Mouse (Mus musculus) hindlimb bud, embryonic 11.5 days (tissue): Measurements from ENCODE around the gene Pde1a.
"Not testable (repeated sequence)": the region's sequence is repeated elsewhere in the genome, so short reads cannot be mapped to it uniquely, and the experiment has no call there.

Experiments used
- DNase-seq: peaks from one replicate; pipeline ENCODE4 v3.0.0-alpha.2; 2012; ENCODE audit warnings: low read depth, low spot score; ENCODE audit errors: extremely low spot score

Gene Pde1a

DNA sequence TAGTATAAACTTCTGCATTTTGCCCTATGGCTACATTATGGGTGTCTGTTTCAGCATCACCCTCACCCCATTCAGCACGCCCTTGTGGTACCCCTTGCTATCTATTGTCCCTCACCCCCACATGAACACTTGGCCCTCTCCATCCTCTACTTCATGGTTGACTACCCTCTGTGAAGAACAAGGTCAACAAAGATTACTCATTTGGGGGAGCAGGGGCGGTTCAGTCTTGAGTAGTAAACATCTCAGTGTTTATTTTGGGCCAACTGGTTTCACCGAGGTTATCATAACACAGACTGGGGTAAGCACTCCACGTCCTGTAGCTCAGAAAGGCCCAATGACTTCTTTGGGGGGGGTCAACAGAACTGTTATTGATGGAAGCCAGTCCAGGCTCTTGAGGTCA is 164.3 kb downstream of the Pde1a start:
- DNase-seq, result no peak

- DNase-seq, result no peak
Observed at GRCm38 (mm10) chr2:79961421-79961820, 167.8 kb downstream of the Pde1a start.

DNA sequence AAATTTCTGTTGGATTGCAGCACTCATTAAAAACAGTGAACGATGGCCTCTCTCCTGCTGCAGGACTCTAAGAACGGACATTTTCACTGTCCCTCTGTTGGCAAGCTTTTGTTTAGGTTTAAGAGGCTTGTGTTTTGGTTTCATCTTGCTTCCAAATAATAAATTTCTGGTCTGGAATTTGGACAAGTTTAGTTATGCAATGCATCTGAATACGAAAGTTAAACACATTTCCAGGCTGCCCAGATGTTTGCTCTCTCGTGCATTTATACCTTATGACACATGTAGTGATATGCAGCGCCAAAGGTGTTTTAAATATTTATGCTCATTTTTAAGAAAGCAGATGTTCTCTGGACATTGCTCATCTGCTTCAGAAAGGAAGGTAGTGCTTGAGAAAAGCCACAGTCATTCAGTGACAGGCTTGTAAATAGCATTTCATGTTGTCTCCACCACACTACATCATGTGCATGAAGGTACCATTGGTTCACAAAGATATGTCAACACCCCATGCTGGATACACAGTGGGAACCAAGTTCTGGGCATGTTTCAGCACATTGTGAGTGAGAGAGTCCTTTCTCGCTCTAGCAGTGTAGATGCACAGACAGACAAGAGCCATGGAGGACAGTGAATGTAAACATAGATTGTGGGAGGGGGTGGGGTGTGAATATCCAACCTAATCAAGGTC is 171.5 kb downstream of the Pde1a start:
- DNase-seq, result no peak

DNA sequence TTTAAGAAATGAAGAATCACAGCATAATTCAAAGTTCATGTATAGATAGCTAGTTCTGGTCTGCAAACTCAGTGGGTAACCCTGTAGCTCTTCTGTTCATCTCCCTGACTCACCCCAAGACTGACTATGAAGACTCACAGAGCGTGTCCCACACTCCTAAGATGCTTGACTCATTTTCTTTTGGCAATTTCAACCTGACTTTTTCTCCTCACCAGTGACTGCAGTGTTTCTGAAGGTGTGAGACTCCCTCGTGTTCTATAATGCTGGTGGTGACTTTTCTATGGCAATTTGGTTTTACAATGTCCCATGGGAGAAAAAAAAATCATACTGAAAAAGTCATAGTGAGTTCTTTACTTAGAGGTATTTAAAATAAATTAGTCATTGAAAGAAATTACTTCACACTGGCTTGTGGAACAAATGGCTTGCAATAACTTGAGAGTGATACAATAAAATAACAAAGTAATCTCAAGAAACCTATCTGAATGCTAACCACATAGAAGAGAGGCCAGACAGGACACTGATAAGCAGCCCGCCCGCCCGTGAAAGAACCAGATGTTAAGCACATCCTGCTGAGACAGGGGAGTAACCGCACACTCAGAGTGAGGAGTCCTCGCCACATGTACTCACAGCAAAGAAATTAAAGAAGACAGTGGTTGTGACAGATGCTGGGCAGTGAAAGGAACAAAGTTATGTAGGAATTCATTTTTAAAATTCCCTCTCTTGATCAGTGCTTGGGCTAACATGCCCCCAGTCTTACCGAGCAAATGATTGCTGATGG is 183.2 kb downstream of the Pde1a start:
- DNase-seq, result no peak

GRCm38 (mm10) chr2:79934660-79935059 is 194.6 kb downstream of the Pde1a start:
- no peak for DNase-seq

GRCm38 (mm10) chr2:79922356-79922755 is 206.9 kb downstream of the Pde1a start:
- DNase-seq, result no peak

DNA sequence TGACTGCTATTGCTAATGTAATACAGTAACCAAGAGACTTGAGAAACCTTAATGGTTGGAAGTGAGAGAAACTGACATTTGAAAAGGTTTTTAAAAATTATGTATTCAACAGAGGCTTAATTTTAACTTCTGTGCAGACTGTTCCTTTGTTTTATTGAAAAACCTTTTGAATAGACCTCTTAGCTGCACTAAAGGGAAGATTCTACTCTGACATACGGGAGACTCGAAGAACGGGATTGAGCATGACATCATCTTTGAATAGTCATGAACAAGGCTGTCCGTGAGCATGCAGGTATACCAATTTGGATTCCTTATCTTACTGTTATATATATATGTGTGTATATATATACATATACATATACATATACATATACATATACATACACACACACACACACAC is 207.9 kb downstream of the Pde1a start:
- no peak for DNase-seq

GRCm38 (mm10) chr2:79920438-79920837 is 208.8 kb downstream of the Pde1a start:
- DNase-seq, result peak; percentile 12

GRCm38 (mm10) chr2:79901841-79902510 is 227.3 kb downstream of the Pde1a start:
- DNase-seq, result no peak

- no peak for DNase-seq
Observed at GRCm38 (mm10) chr2:79898522-79898921, 230.7 kb downstream of the Pde1a start.

DNA sequence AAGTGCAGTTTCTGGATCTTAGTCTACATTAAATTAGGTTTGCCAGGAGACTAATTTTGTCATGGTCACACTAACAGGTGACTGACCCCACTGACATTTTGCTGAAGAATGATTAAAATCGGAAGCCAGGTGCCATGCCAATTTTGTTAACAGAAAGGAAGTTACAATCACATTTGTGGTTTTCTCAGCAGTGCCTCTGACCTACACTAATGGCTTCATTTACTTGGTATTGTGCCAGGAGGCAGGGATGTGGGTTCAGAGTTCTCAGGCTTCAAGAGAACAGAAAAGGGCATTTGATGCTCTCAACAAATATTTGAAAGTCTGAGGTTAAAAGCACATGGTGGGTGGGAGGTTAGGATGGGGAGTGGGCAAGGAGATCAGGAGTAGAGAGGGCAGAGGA is 236.4 kb downstream of the Pde1a start:
- DNase-seq, result no peak

- no peak for DNase-seq
Observed at GRCm38 (mm10) chr2:79891760-79892570, 237.3 kb downstream of the Pde1a start.

DNA sequence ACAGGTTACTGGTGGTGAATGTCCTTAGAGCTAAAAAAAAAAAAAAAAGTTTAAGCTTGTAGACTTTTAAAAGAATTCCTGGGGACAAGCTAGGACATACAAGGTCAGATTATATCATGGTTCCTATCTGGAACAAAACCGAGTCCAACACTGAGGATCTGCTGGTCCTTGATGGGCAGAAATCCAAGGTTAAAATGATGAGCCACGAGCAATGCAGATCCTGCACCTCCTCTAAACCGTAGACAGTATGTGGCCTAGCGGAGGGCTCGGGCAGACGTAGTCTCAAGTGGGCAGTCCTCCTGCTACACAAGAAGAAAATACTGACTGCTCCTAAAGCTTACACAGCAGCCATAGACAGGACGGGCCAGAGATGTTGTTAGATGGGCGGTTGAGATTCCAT is 238.5 kb downstream of the Pde1a start:
- no peak for DNase-seq

- no peak for DNase-seq
Observed at GRCm38 (mm10) chr2:79883631-79884350, 245.5 kb downstream of the Pde1a start.

DNA sequence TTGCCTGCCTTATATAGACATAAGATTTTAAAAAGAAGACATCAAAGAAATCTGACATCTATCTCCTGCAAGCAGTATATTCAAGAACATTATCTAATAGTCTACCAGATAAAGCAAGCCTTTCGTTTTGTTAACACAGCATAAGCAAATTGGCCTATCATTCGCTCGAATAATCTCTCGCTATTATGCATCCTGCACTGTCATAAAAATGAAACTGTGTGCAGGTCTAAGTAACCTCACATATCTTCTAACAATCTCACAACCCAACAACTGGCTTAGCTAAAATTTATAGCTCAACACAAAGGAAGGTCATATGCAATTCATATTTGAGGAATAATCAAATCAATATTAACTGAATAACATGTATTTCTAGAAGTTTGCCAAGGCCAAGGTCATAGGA is 246.0 kb downstream of the Pde1a start:
- DNase-seq, result no peak

DNA sequence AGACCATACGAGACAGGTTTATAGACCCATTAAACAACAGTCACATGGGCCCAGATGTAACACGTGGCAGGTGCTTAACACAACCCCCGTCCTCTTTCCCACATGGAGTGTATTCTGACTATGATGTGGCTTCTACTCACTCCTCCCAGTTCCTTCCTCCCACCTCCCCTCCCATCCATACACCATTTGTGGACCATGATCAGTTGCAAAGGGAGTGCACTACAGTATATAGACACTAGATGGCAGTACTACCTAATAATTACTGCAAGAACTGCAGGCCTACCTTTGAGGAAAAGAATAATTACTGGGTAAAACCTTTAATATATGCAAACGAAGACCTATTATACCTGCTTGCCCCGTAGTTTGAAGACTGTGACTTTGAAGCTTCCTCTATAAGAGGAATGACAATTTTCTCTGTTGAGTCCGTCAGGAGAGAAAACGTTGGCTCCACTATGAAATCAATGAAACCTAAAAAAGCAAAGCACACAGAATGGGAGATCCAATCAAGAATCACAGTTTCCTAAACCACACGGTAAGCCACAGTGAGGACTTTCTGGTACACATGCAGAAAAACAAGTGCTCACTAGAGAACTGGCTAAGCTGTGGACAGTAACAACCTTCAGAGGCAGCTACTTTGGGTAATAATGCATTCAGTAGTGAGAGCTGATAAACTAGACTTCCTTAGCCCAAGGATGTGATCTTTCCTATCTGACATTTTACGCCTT is 263.8 kb downstream of the Pde1a start:
- DNase-seq, result peak; percentile 83

DNA sequence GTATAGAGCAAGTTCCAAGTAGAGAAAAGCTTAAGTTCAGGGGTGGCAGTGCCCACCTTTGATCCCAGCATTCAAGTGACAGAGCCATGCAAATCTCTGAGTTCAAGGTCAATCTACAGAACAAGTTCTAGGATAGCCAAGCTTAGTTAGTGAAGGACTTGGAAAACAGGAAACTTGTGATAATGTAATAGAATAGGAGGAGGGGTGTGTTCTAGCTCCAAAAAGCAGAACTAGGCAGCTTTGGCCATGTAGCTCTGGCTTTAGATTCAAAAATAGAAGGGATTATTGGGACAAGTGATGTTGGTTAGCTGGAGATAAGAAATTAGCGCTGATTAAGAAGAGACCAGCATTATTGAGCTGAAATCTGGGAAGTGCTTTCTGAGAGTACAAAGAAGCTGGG is 272.4 kb downstream of the Pde1a start:
- DNase-seq, result no peak

- DNase-seq, result not testable (repeated sequence)
Observed at GRCm38 (mm10) chr2:79847396-79847795, 281.9 kb downstream of the Pde1a start.

GRCm38 (mm10) chr2:79839513-79839912 is 289.7 kb downstream of the Pde1a start:
- no peak for DNase-seq

GRCm38 (mm10) chr2:79839090-79839489 is 290.2 kb downstream of the Pde1a start:
- DNase-seq, result no peak
